Mouse (Mus musculus): ENCODE results near the gene Gpc6.

Gpc6 gene

DNA sequence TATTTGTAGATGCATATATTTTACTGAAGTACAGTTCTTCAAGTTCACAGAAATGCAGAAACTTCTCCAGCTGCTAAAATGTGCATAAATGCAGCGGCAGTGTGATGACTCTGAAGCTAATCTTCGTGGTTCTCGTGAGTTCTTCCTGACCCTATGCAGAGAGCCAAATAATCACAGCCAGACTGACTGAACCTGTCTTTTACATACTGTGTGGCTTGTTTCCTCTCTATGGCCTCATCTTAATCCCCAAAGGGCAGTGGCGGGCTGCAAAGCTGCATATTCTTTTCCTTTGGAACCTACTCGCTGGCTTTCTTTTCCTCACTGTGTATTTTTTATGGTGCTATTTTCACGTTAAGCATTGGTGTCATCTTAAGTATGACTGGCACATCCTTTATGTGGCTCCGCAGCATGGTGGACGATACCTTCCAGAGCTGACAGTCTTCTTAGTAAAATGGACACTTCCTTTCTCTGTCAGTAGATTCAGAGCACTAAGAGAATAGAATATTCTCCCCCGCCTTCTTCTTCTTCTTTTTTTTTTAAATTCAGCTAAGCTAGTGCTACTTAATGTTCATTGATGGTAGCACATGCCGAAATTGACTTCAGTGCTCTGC, 775.7 kb downstream of the Gpc6 start:
- no peak for DNase-seq (ENCODE audit: low spot score in 2 of 2)

- DNase-seq (ENCODE audit: low spot score in 2 of 2): no peak
These were observed 783.7 kb downstream of the Gpc6 start for GRCm38 (mm10) chr14:117708817-117709216.

GRCm38 (mm10) chr14:117710463-117710911, 785.4 kb downstream of the Gpc6 start:
- no peak for DNase-seq (ENCODE audit: low spot score in 2 of 2)

- DNase-seq (ENCODE audit: low spot score in 2 of 2): no peak
These were observed 787.2 kb downstream of the Gpc6 start for GRCm38 (mm10) chr14:117712311-117712710.

DNA sequence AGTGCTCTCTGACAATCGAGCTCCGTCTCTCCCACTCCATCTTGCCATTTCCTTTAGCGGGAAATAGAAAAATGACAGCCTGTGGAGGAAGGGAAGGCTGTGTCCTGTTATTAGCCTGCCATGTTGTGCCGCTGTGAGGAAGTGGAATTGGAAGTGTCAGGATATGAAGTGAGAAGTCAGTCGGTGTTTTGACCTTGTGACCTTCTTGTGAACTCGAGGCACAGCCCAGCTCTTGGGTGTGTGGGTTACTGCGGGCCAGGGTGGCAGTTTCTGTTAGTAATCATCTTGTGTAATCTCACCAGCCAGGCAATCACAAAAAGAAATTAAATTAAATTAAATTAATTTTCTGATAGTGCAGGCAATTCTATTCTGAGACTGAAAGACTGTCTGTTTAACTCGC, 789.0 kb downstream of the Gpc6 start:
- DNase-seq (ENCODE audit: low spot score in 2 of 2): no peak

GRCm38 (mm10) chr14:117716305-117716704, 791.2 kb downstream of the Gpc6 start:
- no peak for DNase-seq (ENCODE audit: low spot score in 2 of 2)

GRCm38 (mm10) chr14:117728741-117729140, 803.6 kb downstream of the Gpc6 start:
- no peak for DNase-seq (ENCODE audit: low spot score in 2 of 2)

- no peak for DNase-seq (ENCODE audit: low spot score in 2 of 2)
These were observed 830.1 kb downstream of the Gpc6 start for GRCm38 (mm10) chr14:117755231-117755630.

- DNase-seq (ENCODE audit: low spot score in 2 of 2): no peak
These were observed 831.4 kb downstream of the Gpc6 start for GRCm38 (mm10) chr14:117756505-117756904.

DNA sequence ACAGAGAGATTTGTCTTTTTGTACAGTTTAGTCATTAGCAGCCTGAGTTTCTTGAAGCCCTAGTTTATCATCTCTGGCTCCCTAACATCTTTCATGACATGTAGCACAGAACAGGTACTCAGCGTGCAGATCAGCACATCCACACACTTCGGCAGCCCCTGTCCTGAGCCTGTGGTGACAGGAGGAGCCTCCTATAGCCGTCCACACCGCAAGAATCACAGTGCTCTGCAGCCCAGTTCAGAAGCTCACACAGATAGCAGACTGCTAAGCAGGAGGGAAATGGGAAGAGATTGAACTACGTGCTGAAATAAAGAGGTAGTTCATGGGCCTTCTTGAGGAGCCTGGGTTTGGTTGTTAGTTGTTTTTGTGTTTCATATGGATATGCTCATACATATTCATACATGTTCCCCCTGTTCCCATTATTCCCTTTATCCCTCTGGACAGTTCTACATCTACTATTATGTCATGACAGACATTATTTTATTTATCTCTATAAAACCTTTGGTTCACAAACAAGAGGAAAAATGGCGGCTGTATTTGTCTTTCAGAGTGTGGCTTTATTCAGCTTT, 832.8 kb downstream of the Gpc6 start:
- DNase-seq (ENCODE audit: low spot score in 2 of 2): no peak

DNA sequence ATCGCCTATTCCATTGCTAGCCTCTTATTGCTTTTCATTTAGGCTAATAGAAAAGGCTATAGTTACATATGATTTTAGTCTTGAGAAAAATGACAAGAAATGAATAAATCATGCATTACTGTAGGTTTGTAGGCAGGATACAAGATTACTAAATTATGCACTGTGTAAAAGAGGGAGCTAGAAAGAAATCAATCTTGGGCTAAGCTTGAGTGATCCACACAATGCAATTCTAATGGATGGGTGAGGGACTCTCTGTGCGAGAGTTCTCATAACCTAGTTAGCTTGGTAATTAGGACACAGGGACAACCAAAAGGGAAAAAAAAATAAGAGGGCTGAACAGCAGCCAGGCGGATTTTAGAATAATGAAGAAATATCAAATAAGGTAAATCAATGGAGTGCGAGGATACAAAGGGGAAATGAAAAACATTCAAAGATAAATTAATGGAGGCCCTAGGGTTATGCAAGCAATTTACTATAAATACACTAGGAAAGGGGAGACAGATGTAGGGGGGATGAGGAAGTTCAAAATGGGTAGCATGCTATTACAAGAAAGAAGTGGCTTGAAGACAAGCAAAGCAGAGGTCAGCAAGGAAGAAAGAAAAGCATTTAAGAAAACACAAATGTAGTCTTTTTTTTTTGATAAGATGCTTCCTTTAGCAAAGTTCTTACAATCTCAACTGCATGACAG, 835.9 kb downstream of the Gpc6 start:
- no peak for DNase-seq (ENCODE audit: low spot score in 2 of 2)

DNA sequence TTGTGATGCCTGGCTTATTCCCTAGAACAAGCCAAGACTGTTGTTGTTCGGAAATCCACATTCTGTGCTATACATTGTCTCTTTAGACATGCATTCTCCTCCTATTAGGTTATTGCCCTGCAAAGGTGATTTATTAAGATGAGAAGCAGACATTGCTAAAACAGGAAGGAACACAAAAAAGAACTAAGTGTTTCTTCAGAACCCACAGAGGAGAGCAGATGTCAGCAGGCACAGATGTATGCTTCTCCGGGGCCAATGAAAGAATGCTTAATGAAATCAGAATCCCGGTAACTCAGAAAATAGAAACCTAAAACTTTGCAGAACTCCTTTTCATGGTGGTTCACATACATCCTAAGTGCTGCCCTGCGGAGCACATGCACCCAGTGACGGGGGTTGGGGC, 837.8 kb downstream of the Gpc6 start:
- no peak for DNase-seq (ENCODE audit: low spot score in 2 of 2)

GRCm38 (mm10) chr14:117767861-117768260, 842.7 kb downstream of the Gpc6 start:
- DNase-seq (ENCODE audit: low spot score in 2 of 2): no peak

DNA sequence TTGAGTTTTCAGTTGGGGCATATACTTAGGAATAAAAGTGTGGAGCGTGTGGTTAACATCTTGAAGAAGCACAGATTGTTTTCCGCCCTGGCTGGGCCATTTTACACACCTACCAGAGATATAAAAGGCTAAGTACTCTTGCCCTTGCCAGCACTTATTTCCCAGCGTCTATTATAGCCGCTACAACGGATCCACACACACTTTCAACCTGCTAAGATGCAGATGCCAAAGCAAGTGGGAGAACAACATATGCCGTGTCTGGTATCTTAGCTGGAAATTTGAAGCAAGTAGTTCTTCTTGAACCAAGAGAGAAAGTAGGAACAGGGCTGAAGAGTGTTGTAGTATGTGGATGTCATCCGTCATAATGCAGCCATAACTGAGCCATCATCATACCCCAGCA, 843.6 kb downstream of the Gpc6 start:
- DNase-seq (ENCODE audit: low spot score in 2 of 2): no peak

DNA sequence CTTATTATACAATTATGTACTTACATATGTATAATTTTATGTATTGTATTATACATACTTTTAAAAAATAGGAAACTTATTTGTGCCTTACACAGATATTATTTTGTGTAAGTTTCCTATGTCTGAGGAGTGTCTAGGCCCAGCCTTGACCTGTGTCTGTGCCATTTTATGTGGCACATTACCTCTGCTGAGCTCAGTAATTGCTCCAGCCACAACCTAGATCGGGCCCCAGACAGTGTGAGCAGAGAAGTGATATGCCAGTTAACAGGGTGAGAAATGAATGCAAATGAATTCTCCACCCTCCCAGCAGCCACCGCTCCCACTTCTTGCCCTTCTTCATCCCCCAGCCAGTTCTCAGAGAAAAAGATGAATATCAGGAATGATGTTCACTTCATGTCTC, 848.3 kb downstream of the Gpc6 start:
- DNase-seq (ENCODE audit: low spot score in 2 of 2): no peak

DNA sequence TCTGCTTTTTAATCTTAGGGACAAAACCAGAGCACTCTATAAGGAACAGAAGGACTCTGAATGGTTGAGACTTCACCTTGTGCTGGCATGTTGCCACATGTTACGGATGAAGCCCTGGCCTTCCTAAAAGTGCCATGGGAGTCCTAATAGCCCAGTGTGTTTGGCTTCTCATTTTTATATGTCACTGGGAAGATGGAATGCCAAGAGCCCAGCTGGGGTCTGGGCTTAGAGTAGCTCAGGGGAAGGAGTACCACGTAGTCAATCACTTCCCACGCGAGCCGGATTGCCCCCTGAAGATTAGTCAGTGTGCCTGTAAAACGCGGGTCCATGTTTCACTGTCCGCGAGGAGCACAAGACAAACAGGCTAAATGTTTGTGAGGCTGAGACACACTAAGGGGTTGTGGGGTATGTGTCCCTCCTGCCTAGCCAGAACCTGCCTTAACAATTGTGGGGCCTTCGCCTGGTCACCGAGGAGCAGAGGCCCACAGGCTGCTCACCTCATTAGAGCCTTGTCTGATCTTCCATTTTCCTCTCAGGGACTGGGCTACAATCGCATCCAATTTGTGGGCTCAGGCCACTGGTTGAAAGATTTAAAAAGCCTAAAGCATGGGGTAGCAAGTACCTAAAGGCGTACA, 852.9 kb downstream of the Gpc6 start:
- no peak for DNase-seq (ENCODE audit: low spot score in 2 of 2)

DNA sequence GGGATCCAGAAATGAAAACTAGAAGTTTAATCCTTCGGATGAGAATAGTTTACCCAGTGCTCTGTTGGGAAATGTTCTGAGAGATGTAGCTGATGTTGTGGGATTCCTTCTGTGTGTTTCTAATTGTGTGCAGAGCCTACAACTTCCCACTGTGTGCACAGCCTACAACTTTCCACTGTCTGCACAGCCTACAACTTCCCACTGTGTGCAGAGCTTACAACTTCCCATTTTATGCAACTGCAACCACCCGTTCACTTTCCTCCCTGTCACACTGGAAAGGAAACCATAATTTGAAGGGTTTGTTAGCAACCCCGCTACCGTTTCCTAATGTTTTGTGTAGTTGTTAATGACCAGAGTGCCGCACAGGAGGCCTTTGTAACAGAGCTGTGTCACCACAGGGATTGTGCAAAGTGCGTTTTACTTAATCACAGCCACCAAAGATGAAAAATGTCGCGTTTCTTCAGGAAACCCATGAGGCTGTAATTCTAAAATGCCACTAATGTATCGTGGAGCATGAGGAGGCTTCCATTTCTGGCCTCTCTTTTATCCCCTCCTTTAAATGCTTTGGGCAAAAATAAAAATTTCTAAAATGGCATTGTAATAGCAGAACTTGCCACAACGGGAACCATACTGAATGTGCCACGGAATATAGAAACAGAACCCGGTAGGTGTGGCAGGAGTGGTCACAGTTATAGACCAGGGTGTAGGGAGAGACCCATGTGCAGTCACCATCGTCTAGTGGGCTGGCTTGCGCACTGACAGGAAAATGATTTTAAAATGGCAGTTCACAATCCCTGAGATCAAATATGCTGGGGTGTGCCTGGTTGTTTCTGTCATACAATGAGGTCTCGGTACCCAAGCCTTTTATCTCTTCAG, 853.7 kb downstream of the Gpc6 start:
- DNase-seq (ENCODE audit: low spot score in 2 of 2): no peak

DNA sequence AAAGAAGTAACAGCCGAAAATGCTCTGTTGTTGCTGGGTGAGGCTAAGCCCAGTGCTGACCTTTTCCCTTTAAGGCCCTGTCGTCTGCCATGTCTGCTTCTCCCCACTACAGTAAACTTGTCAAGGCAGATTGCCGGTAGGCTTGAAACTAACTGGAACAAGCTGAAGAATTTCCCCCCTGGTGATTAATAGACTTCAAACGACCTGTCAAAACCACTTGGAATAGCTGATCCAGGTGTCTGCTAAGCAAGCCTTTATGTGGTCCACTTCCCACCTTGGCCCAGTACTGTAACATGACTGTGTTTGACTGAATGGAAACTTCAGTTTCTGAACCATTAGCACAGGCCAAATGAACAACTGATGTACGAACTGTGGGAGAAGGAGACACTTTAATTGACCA, 856.6 kb downstream of the Gpc6 start:
- DNase-seq (ENCODE audit: low spot score in 2 of 2): no peak

- no peak for DNase-seq (ENCODE audit: low spot score in 2 of 2)
These were observed 858.7 kb downstream of the Gpc6 start for GRCm38 (mm10) chr14:117783671-117784262.

GRCm38 (mm10) chr14:117784960-117785359, 859.8 kb downstream of the Gpc6 start:
- no peak for DNase-seq (ENCODE audit: low spot score in 2 of 2)

- no peak for DNase-seq (ENCODE audit: low spot score in 2 of 2)
These were observed 860.5 kb downstream of the Gpc6 start for GRCm38 (mm10) chr14:117785507-117786085.
